Mouse (Mus musculus): ENCODE results near the gene Plxna1.

Plxna1 gene

DNA sequence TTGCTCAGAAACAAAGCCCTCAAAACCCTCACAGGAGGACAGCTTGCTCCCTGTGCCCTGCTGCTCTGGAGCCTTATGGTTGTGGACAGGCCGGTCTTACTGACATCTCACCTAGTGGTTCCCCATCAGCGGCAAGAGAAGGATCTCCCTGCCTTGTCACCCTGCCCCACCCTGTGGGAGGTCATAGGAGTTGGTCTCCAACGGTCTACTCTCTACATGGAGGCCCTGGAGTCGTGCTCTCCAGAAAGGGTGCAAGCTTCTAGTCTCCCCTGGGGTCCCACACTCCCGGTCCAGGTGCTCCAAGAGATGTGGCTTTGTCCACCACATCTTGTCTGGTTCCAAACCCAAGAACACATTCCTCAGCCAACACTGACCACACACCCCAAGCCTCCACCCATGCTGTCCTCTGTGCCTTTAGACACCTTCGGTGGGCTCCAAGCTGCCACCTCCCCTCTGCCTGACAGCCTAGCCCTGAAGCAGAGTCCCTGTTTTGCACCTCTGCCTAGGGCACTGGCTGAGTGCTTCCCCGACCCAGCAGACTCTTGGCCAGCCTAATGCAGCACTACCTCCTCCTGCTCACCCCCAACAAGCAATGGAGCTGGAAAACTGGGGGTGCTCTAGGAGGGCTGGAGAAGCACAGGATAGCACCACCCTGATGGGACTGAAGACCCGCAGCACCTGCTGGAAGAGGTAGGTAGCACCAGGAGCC lies 1.6 kb downstream of the Plxna1 start:
- peak; percentile 11 for DNase-seq

DNA sequence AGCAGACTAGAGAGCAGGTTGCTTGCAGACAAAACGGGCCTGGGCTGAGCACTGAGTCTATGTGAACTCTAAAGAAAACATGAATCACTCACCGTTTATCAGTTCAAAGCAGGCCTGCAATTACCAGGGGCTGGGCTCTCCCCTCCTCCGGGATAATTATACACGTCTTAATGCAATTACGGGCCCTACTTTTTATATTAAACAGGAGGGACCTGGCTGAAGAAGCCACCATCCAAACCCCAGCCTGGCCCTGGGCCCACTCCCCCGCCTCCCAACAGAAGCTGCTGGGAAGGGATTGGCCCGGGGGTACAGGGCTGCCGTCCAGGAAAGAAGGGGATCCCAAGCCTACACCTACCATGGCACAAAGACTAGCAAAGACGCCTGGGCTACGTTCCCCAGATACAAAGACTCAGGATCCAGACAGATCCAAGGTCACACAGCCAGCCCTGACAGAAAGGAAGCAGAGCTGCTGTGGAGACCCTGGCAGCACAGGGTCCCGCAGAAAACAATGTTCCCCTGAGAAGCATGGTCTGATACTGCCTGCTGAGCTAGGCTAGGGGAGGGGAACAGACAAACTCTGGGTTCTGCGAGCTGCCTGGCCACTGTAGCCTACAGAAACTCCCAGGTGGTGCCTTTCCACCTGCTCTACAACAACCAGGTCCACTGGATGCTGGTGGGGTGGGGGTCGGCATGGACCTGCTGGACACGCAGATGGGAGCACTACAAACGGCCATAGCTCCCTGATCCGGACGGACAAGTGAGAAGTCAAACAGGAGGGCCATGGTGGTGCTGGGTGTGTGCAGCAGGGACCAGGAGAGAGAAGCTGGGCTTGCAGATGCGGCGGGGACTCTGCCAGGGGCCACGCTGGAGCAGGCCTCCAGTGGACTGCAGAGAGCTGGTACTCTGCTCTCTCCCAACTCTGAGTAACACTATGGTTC lies 2.4 kb downstream of the Plxna1 start:
- peak; percentile 32 for DNase-seq

DNA sequence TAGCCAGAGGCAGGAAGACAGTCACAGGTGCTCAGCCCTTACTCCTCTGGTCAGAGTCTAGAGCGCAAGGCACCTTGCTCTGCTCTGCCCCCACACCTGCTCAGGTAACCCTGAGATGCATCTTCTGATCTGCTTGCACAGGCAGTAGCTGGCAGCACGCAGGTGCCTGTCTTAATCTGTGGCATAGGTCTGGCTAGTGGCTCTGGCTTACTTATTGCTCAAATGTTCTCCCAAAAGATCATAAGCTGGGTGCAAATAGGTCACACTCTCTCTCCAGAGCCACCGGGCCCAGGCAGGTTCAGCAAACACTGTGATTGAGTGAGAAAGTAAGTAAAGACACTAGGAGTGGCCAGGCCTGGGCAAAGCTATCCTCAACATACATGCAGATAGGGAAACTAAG lies 3.2 kb downstream of the Plxna1 start:
- no peak for DNase-seq

DNA sequence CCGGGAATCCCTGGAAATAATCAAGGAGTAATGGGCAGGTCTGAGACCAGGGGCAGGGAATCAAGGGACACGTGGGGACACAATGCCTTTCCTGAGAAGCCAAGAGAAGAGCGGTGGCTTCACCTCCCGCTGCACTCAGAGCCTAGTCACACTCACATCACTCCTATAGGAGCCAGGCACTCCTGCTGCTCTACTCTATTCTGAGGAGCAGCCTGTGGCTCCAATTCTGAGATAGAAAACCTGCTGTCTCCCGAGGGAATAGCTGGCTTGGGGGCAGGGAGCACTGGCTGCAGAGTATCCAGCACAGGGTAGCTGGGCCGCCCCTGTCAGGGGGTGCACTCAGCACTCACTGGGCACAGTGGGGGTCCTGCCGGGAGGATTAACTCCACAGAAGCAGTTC lies 6.8 kb downstream of the Plxna1 start:
- DNase-seq = no peak

DNA sequence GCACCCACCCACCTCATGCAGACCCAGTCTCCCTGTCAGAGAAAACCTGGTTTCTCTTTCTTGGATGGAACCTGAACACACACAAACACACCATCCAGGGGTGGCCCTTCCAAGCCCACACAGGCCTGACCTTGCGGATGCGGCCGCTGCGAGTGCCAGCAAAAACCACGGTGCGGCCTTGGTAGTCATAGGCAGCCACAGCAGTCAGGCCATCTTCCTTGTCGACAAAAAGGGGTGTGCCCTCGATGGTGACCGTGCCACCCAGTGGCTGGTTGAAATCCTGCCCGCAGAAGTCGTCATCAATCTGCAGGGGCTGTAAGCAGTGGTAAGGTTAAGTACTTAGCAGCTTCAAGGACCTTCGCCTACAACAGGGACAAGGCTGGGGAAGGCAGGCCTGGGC lies 7.7 kb downstream of the Plxna1 start:
- DNase-seq = no peak

DNA sequence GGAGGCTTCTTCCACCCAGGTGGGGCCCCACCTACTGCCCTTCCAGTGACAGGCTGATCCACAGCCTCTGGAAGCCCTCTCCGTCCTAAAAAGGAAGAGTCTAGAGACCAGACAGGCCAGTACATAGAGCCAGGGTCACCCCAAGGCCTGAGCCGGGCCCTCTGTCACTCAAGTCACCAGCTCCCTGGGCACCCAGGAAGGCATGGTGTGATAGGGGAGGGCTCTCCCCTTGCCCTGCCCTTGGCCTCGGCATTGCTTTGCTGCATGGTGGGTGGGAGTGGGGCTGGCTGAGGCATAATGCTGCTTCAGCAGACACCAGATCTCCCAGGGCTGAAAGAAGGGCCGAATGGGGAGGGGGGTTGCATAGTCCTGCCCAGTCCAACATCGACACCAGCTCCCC lies 8.3 kb downstream of the Plxna1 start:
- no peak for DNase-seq

DNA sequence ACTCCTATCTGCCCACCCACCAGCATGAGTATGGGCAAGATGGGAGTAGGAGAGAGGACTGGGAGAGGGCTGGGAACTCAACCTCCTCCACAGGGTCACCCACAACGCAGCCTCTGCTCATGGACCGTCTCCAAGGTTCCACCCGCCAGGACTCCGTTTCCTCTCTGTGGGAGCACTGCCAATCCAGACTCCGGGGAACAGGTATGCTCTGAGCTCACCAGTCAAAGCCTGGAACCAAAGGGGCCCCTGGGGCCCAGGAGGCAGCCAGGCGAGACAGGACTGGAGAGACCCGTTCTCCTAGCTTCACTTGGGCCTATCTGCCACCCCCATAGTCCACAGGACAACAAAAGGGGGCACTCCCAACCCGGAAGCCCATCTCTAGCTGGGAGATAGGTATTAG lies 9.3 kb downstream of the Plxna1 start:
- peak; percentile 73 for DNase-seq

DNA sequence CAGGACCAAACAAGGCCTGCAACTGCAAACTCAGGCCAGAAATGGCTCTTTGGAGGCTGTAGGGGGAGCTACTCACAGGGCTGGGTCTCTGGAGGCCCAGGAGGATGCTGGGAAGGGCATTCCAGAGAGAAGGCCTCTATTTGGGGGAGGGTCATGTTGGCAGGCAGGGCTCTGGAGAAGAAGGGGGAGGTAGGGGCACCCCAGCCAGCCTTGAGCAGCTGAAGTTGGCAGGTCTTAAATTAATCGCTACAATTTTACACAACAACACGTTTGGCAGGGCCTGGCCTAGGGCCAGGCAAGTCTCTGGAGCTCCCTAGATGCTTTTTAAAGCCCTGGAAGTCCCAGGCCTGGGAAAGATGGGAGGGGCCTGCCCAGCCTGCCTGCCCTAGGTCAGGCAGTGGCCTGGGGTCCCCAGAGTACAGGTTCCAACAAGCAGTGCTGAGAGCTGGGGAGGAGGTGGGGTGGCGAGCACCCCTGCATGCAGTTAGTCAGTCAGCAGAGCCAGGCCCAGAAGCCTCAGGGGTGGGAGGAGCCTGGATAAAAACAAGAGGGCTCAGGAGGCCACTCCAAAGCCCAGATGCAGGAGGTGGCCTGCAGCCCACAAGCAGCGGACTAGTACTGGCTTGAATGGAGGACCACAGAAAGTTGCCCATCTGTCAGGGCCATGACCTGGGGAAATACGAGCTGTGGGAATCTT lies 10.8 kb downstream of the Plxna1 start:
- peak; percentile 81 for DNase-seq

DNA sequence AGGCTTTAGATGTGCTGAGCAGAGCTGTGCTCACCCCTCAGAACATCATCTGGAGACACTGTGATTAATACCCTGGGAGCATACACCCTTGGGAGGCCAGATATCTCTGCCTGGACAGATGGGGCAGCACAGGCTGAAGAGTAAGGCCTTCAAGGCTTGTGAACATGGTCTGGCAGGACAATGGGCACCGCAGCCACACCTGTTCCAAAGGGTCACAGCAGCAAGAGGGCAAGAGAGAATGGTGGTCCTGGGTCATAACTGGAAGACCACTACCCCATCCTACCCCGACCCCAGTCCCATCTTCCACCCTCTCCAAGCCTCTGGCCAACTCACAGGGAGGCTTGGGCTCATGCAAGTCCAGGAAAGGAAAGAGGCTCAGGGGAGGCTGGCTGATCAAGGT lies 11.9 kb downstream of the Plxna1 start:
- no peak for DNase-seq

DNA sequence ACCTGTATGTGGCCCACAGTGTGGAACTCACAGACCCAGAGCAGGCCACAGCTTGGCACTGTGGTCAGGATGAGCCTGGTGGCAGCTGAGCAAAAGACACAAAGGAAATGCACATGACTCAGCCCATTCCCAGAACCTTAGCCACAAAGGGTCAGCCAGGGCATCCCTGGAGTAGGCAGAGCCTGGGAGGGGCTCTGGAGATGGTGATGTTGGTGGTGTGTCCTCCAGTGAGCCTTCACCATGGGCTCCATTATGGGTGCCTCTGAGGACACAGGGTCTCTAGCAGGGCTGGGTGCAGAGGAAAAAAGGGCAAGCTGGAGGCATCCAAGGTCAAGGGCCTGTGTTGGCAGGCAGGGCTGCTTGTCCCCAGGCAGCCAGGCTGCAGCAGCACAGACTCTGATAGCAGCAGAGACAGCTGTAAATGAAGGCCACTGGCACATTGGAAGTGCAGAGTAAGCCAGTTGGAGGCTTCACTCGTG lies 12.3 kb downstream of the Plxna1 start:
- DNase-seq = no peak

DNA sequence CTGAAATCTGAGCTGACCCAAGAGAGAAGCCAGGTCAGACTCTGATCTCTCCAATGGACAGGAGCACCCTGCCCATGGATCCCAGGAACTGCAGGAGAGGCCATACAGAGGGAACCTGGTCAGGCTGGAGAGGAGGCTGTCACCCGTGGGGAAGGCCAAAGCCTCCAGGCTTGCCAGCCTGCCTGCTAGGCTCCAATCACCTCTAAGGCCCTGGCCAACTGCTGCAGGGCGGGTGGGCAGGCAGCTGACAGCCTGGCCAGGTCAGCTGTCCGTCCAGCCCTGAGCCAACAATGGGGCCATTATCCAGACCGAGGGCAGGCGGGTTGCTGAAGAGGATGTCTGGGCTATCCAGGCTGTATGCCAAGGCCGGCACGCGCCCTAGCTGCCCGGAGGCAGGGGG lies 14.1 kb downstream of the Plxna1 start:
- no peak for DNase-seq

DNA sequence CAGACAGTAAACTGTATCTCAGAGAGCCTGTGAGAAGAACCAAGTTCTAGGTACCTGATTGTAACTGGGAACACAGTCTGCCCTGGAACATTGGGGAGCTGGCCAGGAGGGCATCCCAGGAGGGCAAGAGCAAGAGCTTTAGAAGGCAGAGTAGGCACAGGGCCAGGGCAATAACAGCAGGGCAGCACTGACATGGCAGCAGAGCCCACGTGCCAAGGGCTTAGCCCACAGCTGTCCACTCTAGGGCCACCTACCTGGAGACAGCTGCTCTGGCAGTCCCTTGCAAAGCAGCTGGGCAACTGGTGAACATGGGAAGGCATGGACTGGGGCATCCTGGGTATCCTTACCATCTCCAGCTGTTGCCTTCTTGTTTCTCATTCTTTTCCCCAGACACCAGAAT lies 14.6 kb downstream of the Plxna1 start:
- no peak for DNase-seq

DNA sequence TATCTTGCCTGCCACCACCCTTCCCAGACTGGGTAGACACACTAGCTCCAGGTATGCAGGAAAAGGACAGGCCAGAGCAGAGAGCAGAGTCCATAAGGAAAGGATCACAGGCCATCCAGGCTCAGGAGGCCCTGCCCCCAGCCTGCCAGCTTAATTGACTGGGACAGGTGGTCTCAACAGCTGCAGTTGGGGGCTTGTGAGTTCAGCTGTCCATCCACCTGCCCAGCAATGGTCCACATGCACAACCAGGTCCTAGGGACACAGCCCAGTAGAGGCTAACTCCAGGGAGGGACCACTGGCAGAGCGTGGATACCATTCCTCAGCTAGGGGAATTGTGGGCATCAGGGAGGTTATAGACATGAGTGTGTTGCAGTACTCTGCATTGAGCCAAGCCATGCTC lies 16.6 kb downstream of the Plxna1 start:
- DNase-seq = no peak

DNA sequence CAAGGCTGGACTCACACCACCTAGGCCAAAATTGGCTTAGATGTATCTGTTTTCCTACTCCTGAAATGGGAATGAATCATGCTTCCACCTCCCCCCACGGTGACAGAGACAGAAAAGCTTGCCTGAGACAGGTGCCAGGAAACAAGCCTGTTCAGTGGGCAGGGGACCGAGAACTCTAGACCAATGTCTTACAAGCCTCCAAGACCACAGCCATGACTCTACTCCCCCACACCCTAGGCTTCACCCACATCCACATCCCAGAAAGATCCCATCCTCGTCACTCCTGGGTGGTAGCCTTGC lies 17.0 kb downstream of the Plxna1 start:
- DNase-seq = no peak

DNA sequence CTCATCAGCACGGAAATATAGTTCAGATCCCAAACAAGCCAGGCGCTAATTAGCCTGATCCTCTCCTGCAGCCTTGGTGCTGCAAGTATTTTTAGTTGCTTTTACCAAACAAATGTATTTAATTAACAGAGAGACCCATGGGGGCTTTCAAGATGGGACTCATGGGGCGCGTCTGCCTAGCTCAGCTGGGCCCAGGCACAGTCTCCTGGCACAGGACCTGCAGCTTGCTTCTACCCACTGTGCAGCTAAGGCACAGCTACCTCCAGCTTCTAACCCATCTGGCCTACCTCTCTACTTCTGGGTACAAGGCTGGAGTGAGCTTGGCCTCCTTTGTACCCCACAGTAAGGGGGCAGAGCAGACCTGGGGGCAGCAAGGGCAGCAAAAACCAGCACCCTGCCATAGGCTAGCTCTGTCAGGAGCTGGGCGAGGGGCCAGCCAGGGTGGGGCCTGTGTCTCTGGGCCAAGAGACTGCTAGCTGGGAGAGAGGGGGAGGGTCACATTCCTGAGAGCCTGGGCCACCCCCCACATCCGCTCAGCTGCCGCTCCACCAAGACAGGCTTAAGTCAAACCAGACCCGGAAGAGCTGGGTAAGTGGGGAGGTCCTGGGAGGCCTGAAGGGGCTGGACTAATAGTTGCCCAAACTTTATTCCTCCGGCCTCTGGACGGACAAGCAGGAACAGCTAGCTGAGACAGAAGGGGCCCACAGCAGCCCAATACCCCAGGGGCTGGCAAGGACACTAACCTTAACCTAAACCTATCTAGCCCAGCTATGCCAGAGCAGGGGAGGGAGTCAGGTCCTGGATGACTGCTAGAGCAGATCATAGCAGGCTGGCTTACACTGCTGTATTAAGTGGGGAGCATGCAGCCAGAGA lies 17.6 kb downstream of the Plxna1 start:
- DNase-seq = peak; percentile 98

DNA sequence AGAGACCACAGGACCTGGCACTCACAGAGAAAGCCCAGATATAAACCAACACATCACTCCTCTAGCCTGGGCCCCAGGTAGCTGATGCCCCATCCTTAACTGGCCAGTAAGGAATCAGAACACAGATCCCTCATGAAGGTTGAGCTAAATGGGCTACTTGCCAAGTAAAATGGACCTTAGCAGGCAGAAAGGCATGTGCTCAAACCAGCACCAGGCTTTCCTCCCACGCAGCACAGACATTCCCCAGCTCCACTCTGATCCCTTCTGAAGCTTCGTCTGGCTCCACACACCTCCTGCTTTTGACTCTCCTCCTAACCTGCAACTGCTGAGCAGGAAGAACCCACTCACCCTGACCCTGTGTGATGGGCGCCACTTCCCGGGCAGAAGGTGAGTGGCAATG lies 20.4 kb downstream of the Plxna1 start:
- no peak for DNase-seq

DNA sequence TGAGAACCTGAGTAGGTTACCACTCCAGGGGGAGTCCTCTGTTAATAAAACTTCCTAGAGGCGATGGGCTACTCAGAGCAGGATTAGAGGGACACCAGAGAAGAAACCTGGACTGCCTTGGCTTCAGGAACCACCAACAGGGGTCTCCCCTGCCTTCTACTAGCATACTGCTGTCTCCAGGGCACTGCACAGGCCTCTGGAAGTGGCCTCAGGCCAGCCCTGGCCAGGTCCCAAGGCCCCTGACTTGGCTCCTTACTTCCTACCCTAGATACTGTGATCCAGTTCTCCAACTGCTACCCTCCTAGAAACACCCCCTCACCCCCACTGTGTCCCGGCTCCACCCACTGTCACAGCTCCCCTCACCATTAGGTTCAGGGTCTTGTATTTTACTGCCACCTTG lies 23.0 kb downstream of the Plxna1 start:
- DNase-seq = peak; percentile 79

DNA sequence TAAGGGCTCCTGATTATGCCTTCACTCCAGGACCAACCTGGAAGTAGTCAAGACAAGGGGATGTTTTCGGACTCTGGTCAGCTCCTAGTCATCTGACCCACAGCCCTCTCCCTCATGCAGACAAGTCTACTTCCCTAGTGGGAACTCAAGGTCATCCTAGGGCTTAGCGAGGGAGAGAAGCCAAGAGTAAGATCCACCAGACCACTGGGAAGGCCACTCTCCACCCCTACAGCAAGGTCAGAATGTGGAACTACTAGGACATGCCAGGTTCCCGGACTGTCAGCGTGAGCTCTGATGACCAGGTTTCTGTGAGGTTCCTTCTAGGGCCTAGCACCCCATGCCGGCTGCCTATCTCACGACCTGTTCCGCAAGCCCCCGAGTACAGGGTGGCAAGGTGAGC lies 23.7 kb downstream of the Plxna1 start:
- DNase-seq = no peak

DNA sequence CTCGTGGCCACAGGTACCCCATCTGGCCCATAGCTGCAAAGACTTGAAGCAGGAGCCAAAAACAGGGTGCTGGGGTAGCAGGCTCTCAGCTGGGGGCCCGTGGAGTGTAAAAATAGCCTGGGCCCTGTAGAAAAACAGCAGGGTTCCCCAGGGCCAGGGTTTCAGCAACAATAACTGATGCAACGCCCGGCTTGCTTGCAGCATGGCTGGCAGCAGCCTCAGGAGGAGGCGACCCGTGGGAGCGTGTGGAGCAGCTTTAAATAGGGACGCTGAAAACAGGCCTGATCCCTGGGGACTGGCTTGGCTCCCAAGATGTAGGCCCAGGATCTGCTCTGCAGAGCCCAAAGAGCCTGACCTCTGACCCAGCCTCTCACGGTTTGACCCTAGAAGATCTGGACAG lies 24.8 kb downstream of the Plxna1 start:
- DNase-seq = peak; percentile 35

DNA sequence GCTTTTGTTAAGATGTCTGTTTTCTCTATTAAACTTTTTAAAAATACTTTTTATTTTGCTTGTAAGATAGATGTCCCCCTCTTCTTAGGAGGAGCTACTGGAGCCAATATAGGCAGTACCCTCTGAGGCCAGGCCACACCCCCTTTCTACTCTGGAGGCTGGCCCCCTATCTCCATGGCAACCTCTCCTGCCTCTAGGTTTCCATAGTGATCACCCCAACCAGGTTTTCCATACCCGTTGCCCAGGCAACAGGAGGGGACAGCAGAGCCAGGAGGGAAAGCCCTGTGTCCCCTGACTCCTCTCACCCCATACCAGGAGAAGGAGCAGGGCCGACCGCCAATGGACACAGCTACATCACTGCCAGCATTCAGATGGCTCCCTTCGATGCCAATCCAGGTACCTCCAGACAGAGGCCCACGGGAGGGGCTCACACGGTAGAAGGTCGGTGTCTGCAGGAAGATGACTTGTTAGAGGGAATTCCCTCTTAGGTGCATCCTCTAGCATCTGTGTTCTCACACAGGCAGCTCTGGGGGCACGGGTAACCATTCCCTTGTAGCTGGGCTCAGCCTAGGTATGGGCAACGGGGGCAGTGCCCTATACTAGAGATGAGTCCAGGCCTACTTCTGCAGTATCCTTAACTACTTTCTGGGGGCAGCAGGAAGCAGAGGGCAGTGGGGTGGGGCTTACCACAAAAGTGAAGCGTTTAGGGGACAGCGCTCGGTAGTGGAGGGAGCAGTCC lies 28.3 kb downstream of the Plxna1 start:
- DNase-seq = no peak

DNA sequence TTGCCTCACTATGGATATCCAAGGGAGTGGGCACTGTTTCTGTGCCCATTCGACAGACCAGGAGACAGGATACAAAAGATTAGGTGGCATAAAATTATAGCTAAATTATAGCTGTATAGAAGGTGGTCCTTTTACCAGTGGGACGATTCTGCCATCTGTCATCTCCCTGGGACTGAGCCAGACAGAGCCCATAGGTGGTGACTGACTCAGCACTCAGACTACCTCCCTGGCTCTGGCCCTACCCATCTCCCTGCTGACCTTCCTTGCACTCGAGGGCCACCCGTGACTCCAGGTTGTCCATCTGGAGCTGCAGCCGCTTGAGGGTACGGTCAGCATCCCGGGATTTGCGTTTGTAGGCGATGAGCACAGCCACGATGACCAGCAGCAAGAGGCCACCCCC lies 31.5 kb downstream of the Plxna1 start:
- no peak for DNase-seq

DNA sequence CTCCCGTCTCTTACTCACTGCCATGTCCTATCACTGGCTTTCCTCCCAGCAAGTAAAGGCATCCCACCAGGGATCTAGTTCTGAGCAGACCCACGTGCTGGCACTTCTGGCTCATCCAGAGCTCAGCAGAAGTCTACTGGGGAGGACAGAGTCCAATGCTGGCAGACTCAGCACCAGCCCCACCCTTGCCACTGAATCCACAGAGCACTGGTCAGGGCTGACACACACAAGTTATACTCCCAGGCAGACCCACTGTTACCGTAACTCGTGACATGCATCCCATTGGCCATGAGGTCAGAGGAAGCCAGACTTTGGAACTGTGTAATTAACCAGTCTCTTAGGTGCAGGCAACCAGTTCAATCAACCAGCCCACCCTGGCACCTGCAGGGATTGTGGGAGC lies 33.8 kb downstream of the Plxna1 start:
- peak; percentile 53 for DNase-seq

All from kidney, postnatal 10 days (tissue).